Mouse (Mus musculus) hindbrain, embryonic 15.5 days (tissue): Measurements from ENCODE around the gene Pim1. TPM values are rescaled to one million over a fixed set of nuclear protein-coding genes. Genes with fewer than 3 reads are reported as not detected.
A peak's percentile ranks its signal among the peaks of the same experiment; 100 is the strongest.
"Not testable (repeated sequence)": the region's sequence is repeated elsewhere in the genome, so short reads cannot be mapped to it uniquely, and the experiment has no call there.

ENCODE experiments used
- ATAC-seq: fragments of 200-750 bp; cut with Nextera tagmentation; 2 replicates; pipeline ENCODE4 v1.8.0; 2017; ENCODE audit warnings: low read depth, moderate number of reproducible peaks, moderate TSS enrichment; ENCODE audit not compliant: low FRiP score
- H3K27ac ChIP-seq: fragments of 300-500 bp; sonication (generic); replicated peaks from 2 replicates; pipeline ENCODE4 v1.5.1; 2015; ENCODE audit warnings: mild to moderate bottlenecking, inconsistent platforms
- H3K27me3 ChIP-seq: fragments of 300-500 bp; sonication (generic); 2 replicates; pipeline ENCODE4 v1.6.1; 2015; ENCODE audit warnings: control low read depth, inconsistent platforms
- H3K36me3 ChIP-seq: fragments of 300-500 bp; sonication (generic); 2 replicates; pipeline ENCODE4 v1.6.1; 2015; ENCODE audit warnings: control low read depth, inconsistent platforms
- H3K4me1 ChIP-seq: fragments of 300-500 bp; sonication (generic); replicated peaks from 2 replicates; pipeline ENCODE4 v1.6.1; 2015; ENCODE audit warnings: control low read depth, inconsistent platforms
- H3K4me2 ChIP-seq: fragments of 300-500 bp; sonication (generic); 2 replicates; pipeline ENCODE4 v1.6.1; 2015; ENCODE audit warnings: moderate library complexity, mild to moderate bottlenecking, inconsistent platforms
- H3K4me3 ChIP-seq: fragments of 300-500 bp; sonication (generic); 2 replicates; pipeline ENCODE4 v1.5.1; 2015; ENCODE audit warnings: mild to moderate bottlenecking, inconsistent platforms
- H3K9ac ChIP-seq: fragments of 300-500 bp; sonication (generic); 2 replicates; pipeline ENCODE4 v1.6.1; 2015; ENCODE audit warnings: inconsistent platforms
- H3K9me3 ChIP-seq: fragments of 300-500 bp; sonication (generic); 2 replicates; pipeline ENCODE4 v1.6.1; 2016; ENCODE audit warnings: control low read depth, inconsistent platforms
- WGBS: fragments of 180-500 bp; shearing (Covaris S2); methylation state at CpG from one replicate; pipeline ENCODE4 v1.1.7; 2015; 5-methylcytosine and 5-hydroxymethylcytosine counted together
- polyA plus RNA-seq: library from polyadenylated mRNA; unstranded; fragments of >200 nt; fragmentation: Nextera tagmentation; extraction: Ambion mirVana; gene quantifications from 2 replicates; pipeline ENCODE4 v1.2.1, GENCODE M21; 2015

The Pim1 gene
- polyA plus RNA-seq, 1 experiment from 2014 or later: 8.4 TPM

- Histone ChIP-seq H3K4me2 (no peak overlapping the region), H3K9ac (no peak overlapping the region), H3K27me3 (no peaks in the 10 kb centered on the region), H3K4me3 (no peak overlapping the region), H3K4me1 (no peaks in the 10 kb centered on the region), H3K9me3 (no peaks in the 10 kb centered on the region), H3K27ac (no peak overlapping the region), H3K36me3 (no peaks in the 10 kb centered on the region)
- ATAC-seq: 0 out of 2 replicates have a peak, but pooled peaks have one; percentile 46
- WGBS: 4% methylated on average over 11 of the region's 11 CpGs
Observed at GRCm38 (mm10) chr17:29514435-29514834, 23.9 kb downstream of the Pim1 start.

- H3K9me3 ChIP-seq, H3K4me2 ChIP-seq, ATAC-seq, H3K4me1 ChIP-seq, H3K36me3 ChIP-seq, H3K9ac ChIP-seq, H3K27me3 ChIP-seq, H3K27ac ChIP-seq, H3K4me3 ChIP-seq: not testable (repeated sequence)
- WGBS: 93% methylated on average over 5 of the region's 5 CpGs
Observed at GRCm38 (mm10) chr17:29518665-29519064, 28.1 kb downstream of the Pim1 start.

DNA sequence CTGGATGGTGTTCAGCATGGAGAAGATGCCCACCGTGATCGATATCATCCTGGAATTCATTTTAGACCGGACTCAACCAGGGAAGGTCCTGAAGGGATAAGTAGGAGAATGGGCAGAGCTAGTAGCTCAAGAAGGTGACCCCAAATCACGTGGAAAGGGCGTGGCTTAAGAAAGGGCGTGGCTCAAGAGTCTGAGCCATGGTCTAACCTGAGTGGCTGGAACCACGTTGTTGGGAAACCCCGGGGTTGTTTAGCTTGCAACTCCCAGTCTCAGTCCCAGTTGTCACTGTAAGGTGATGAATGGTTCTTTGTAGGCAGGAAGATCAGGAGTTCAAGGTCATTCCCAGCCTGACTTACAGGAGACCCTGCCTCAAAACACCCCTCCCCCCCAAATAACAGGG lies 29.2 kb downstream of the Pim1 start:
- H3K9ac ChIP-seq: no peak overlapping the region
- H3K27me3 ChIP-seq: no peaks in the 10 kb centered on the region
- no peaks in the 10 kb centered on the region for H3K4me1 ChIP-seq
- 79% methylated on average over 8 of the region's 8 CpGs for WGBS
- no peaks in the 10 kb centered on the region for H3K9me3 ChIP-seq
- no peak overlapping the region for H3K4me2 ChIP-seq
- H3K36me3 ChIP-seq: no peaks in the 10 kb centered on the region
- no peak overlapping the region for H3K4me3 ChIP-seq
- H3K27ac ChIP-seq: no peak overlapping the region
- ATAC-seq: no peak

- ATAC-seq: no peak
- no peaks in the 10 kb centered on the region for H3K4me1 ChIP-seq
- H3K9me3 ChIP-seq: no peaks in the 10 kb centered on the region
- 75% methylated on average over 2 of the region's 2 CpGs for WGBS
- no peak overlapping the region for H3K27ac ChIP-seq
- no peaks in the 10 kb centered on the region for H3K27me3 ChIP-seq
- no peaks in the 10 kb centered on the region for H3K36me3 ChIP-seq
- no peak overlapping the region for H3K4me2 ChIP-seq
- no peak overlapping the region for H3K9ac ChIP-seq
- H3K4me3 ChIP-seq: no peak overlapping the region
Observed at GRCm38 (mm10) chr17:29525613-29526012, 35.1 kb downstream of the Pim1 start.

- Histone ChIP-seq H3K4me3 (no peak overlapping the region), H3K4me1 (peaks cover 7% of the 10 kb centered on the region; the same call in 1 of the 2 replicates), H3K36me3 (no peaks in the 10 kb centered on the region), H3K27ac (no peak overlapping the region), H3K27me3 (no peaks in the 10 kb centered on the region), H3K9ac (no peak overlapping the region), H3K9me3 (no peaks in the 10 kb centered on the region), H3K4me2 (no peak overlapping the region)
- no peak for ATAC-seq
- 81% methylated on average over 8 of the region's 8 CpGs for WGBS
Observed at GRCm38 (mm10) chr17:29528568-29529187, 38.1 kb downstream of the Pim1 start.

DNA sequence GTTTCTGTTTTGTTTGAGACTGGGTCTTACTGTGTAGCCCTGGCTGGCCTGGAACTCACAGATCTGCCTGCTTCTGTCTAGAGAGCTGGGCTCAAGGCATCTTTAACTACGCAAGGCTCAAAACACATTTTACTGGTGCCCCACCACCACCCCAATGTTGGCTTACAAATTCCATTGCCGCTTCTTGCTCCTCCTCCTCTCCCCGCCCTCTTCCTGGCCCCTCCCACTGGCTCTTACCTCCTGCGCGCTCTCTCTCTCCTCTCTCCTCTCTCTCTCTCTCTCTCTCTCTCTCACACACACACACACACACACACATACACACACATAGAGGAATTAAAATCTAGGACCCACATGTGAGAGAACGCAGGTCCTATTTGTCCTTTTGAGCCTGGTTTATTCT lies 40.0 kb downstream of the Pim1 start:
- H3K9ac ChIP-seq: no peak overlapping the region
- ATAC-seq: no peak
- H3K27ac ChIP-seq: no peak overlapping the region
- 71% methylated on average over 6 of the region's 6 CpGs for WGBS
- H3K4me3 ChIP-seq: no peak overlapping the region
- no peak overlapping the region for H3K4me2 ChIP-seq
- no peaks in the 10 kb centered on the region for H3K9me3 ChIP-seq
- H3K4me1 ChIP-seq: peaks cover 7% of the 10 kb centered on the region; the same call in 1 of the 2 replicates
- no peaks in the 10 kb centered on the region for H3K27me3 ChIP-seq
- H3K36me3 ChIP-seq: no peaks in the 10 kb centered on the region

- H3K27ac ChIP-seq: no peak overlapping the region
- no peaks in the 10 kb centered on the region for H3K36me3 ChIP-seq
- no peaks in the 10 kb centered on the region for H3K27me3 ChIP-seq
- H3K9me3 ChIP-seq: no peaks in the 10 kb centered on the region
- 80% methylated on average over 9 of the region's 9 CpGs for WGBS
- no peak overlapping the region for H3K9ac ChIP-seq
- H3K4me3 ChIP-seq: no peak overlapping the region
- no peak for ATAC-seq
- no peak overlapping the region for H3K4me2 ChIP-seq
- peaks cover 7% of the 10 kb centered on the region; the same call in 1 of the 2 replicates for H3K4me1 ChIP-seq
Observed at GRCm38 (mm10) chr17:29531278-29531677, 40.7 kb downstream of the Pim1 start.

GRCm38 (mm10) chr17:29531757-29532384 lies 41.3 kb downstream of the Pim1 start:
- ATAC-seq: no peak
- no peak overlapping the region for H3K9ac ChIP-seq
- no peak overlapping the region for H3K4me2 ChIP-seq
- H3K4me3 ChIP-seq: no peak overlapping the region
- no peaks in the 10 kb centered on the region for H3K9me3 ChIP-seq
- H3K36me3 ChIP-seq: no peaks in the 10 kb centered on the region
- H3K4me1 ChIP-seq: peaks cover 7% of the 10 kb centered on the region; the same call in 1 of the 2 replicates
- no peaks in the 10 kb centered on the region for H3K27me3 ChIP-seq
- H3K27ac ChIP-seq: no peak overlapping the region
- WGBS: 58% methylated on average over 10 of the region's 10 CpGs

GRCm38 (mm10) chr17:29533866-29534265 lies 43.3 kb downstream of the Pim1 start:
- no peak overlapping the region for H3K4me3 ChIP-seq
- ATAC-seq: no peak
- WGBS: 92% methylated on average over 11 of the region's 11 CpGs

GRCm38 (mm10) chr17:29540426-29540825 lies 49.9 kb downstream of the Pim1 start:
- Histone ChIP-seq H3K36me3 (no peaks in the 10 kb centered on the region), H3K4me2 (no peak overlapping the region), H3K9ac (no peak overlapping the region), H3K4me3 (no peak overlapping the region), H3K4me1 (no peaks in the 10 kb centered on the region), H3K27me3 (no peaks in the 10 kb centered on the region), H3K9me3 (no peaks in the 10 kb centered on the region), H3K27ac (no peak overlapping the region)
- WGBS: 93% methylated on average over 8 of the region's 8 CpGs
- no peak for ATAC-seq

More at GRCm38 (mm10) chr17:29533866-29534265, 43.3 kb downstream of the Pim1 start:
- no peak overlapping the region for H3K27ac ChIP-seq
- H3K36me3 ChIP-seq: no peaks in the 10 kb centered on the region
- H3K4me2 ChIP-seq: no peak overlapping the region
- H3K9ac ChIP-seq: no peak overlapping the region
- no peaks in the 10 kb centered on the region for H3K9me3 ChIP-seq
- no peaks in the 10 kb centered on the region for H3K27me3 ChIP-seq
- H3K4me1 ChIP-seq: peaks cover 7% of the 10 kb centered on the region; the same call in 1 of the 2 replicates

DNA sequence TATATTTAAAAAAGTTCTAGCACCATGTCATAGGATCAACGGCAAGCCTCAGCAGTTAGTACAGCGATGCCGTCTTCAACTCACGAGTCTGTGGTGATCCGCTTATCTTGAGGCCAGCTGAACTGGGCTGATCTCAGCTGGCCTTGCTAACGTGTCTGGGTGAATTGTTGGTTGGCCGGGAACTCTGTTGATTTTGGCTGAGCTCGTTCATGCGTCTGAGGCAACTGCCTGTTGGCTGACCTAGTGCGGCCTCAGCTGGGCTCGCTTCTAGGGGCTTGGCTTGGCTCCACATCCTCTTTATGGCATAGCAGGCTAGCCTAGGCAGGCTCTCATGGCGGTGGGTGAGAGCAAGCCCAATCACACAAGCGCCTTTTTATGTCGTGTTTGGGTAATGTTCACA lies 50.9 kb downstream of the Pim1 start:
- Histone ChIP-seq H3K27ac (no peak overlapping the region), H3K9me3 (no peaks in the 10 kb centered on the region), H3K4me3 (no peak overlapping the region), H3K4me1 (no peaks in the 10 kb centered on the region), H3K9ac (no peak overlapping the region), H3K36me3 (no peaks in the 10 kb centered on the region), H3K27me3 (no peaks in the 10 kb centered on the region), H3K4me2 (no peak overlapping the region)
- 65% methylated on average over 14 of the region's 14 CpGs for WGBS
- ATAC-seq: no peak

GRCm38 (mm10) chr17:29542831-29543690 lies 52.5 kb downstream of the Pim1 start:
- Histone ChIP-seq H3K4me2 (no peak overlapping the region), H3K9me3 (no peaks in the 10 kb centered on the region), H3K36me3 (no peaks in the 10 kb centered on the region), H3K27ac (no peak overlapping the region), H3K4me1 (no peaks in the 10 kb centered on the region), H3K27me3 (no peaks in the 10 kb centered on the region), H3K4me3 (no peak overlapping the region), H3K9ac (no peak overlapping the region)
- 90% methylated on average over 19 of the region's 19 CpGs for WGBS
- no peak for ATAC-seq
